Mouse (Mus musculus) neural tube, embryonic 12.5 days (tissue): ENCODE data around the gene Txn1. TPM values are rescaled to one million over a fixed set of nuclear protein-coding genes. Genes with fewer than 3 reads are reported as not detected.

Experiments
- ATAC-seq: fragments of 200-750 bp; cut with Nextera tagmentation; 2 replicates; pipeline ENCODE4 v1.8.0; 2017; ENCODE audit warnings: low read depth, mild to moderate bottlenecking, moderate TSS enrichment, moderate library complexity; ENCODE audit not compliant: low FRiP score
- H3K27ac ChIP-seq: fragments of 300-500 bp; sonication (generic); 2 replicates; pipeline ENCODE4 v1.5.1; 2016
- H3K27me3 ChIP-seq: fragments of 300-500 bp; sonication (generic); replicated peaks from 2 replicates; pipeline ENCODE4 v1.6.1; 2016; ENCODE audit warnings: mild to moderate bottlenecking
- H3K36me3 ChIP-seq: fragments of 300-500 bp; sonication (generic); 2 replicates; pipeline ENCODE4 v1.6.1; 2016; ENCODE audit warnings: mild to moderate bottlenecking
- H3K4me1 ChIP-seq: fragments of 300-500 bp; sonication (generic); 2 replicates; pipeline ENCODE4 v1.6.1; 2016
- H3K4me2 ChIP-seq: fragments of 300-500 bp; sonication (generic); replicated peaks from 2 replicates; pipeline ENCODE4 v1.6.1; 2016; ENCODE audit warnings: mild to moderate bottlenecking
- H3K4me3 ChIP-seq: fragments of 300-500 bp; sonication (generic); 2 replicates; pipeline ENCODE4 v1.5.1; 2016
- H3K9ac ChIP-seq: fragments of 300-500 bp; sonication (generic); 2 replicates; pipeline ENCODE4 v1.6.1; 2016; ENCODE audit warnings: mild to moderate bottlenecking
- H3K9me3 ChIP-seq: fragments of 300-500 bp; sonication (generic); 2 replicates; pipeline ENCODE4 v1.6.1; 2016; ENCODE audit warnings: mild to moderate bottlenecking
- WGBS: fragments of 180-500 bp; shearing (Covaris S2); methylation state at CpG from one replicate; pipeline ENCODE4 v1.1.7; 2016; 5-methylcytosine and 5-hydroxymethylcytosine counted together
- polyA plus RNA-seq: library from polyadenylated mRNA; unstranded; fragments of >200 nt; fragmentation: Nextera tagmentation; extraction: Ambion mirVana; gene quantifications from 2 replicates; pipeline ENCODE4 v1.2.1, GENCODE M21; 2016

Gene Txn1
- polyA plus RNA-seq = 301 and 333 TPM in 2 replicates

GRCm38 (mm10) chr4:57956029-57956960 is at the start of gene Txn1:
TSS of gene Txn1 (minus strand) at chr4:57956411.
- H3K9me3 ChIP-seq = no peaks in the 10 kb centered on the region
- peak within 1 kb of the TSS; percentile 75 for H3K4me3 ChIP-seq
- peak within 1 kb of the TSS; percentile 74 for H3K27ac ChIP-seq
- ATAC-seq = peak; percentile 98
- H3K27me3 ChIP-seq = no peaks in the 10 kb centered on the region
- H3K4me2 ChIP-seq = peak within 1 kb of the TSS; percentile 72
- peaks cover 19% of the 10 kb centered on the region for H3K4me1 ChIP-seq
- under 1% methylated on average over 71 of the region's 71 CpGs for WGBS
- peak within 1 kb of the TSS; percentile 78 for H3K9ac ChIP-seq
- H3K36me3 ChIP-seq = peaks cover 12% of the 10 kb centered on the region

- Histone ChIP-seq H3K27ac (no peak overlapping the region), H3K9me3 (no peaks in the 10 kb centered on the region), H3K9ac (no peak overlapping the region), H3K4me3 (no peak overlapping the region), H3K4me1 (no peaks in the 10 kb centered on the region), H3K36me3 (no peaks in the 10 kb centered on the region), H3K27me3 (no peaks in the 10 kb centered on the region), H3K4me2 (no peak overlapping the region)
- WGBS = 58% methylated on average over 3 of the region's 3 CpGs
- ATAC-seq = no peak
Observed at GRCm38 (mm10) chr4:58003501-58003900, 47.3 kb upstream of the Txn1 start.

DNA sequence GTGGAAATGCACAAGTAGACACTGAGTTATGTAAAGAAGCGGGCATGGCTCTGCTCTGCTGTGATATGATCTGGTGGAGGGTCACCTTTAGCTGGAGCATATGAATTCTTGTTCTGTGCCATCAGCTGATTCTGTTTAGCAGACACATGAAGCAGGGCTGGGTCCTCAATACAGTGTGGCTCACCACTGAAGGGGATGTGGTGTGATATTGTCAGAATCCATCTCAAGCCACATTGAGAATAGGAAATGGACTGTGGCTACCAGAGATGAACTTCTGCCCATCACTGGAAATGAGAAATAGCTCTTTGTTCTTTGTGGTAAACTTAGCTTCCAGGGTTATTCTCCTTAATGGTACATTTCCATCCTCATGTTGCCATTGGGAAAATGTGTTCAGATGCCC is 35.2 kb upstream of the Txn1 start:
- H3K4me3 ChIP-seq = no peak overlapping the region
- no peaks in the 10 kb centered on the region for H3K4me1 ChIP-seq
- H3K27ac ChIP-seq = no peak overlapping the region
- ATAC-seq = no peak
- 90% methylated on average over 1 of the region's 1 CpGs for WGBS
- H3K4me2 ChIP-seq = no peak overlapping the region
- H3K9me3 ChIP-seq = no peaks in the 10 kb centered on the region
- no peak overlapping the region for H3K9ac ChIP-seq
- H3K36me3 ChIP-seq = no peaks in the 10 kb centered on the region
- no peaks in the 10 kb centered on the region for H3K27me3 ChIP-seq

DNA sequence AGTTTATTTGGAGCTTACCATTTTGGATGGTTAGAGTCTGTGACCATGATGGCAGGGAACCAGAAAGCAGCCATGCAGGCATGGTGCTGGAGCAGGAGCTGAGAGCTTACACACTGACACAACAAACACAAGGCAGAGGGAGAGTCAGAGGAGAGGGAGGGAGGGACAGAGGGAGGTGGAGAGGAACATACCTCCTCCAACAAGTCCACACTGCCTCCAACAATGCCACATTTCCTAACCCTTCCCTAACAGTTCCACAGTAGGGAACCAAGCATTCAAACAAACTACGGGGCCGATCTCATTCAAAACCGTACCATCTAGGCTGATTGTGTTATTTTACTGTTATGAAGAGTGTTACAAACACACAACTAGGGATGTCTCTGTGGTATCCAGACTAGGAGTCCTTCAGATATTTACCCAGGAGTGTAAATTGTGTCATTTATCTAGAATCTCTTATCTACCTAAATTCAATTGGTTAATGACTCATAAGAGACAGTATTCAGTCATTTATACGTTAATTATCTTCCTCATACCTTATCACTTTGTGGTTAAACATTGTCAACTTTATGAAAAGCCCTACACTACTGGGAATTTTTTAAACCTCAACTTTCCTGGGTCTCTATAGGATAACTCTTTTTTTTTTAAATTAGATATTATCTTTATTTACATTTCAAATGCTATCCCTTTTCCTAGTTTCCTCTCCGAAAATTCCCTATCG is 18.3 kb upstream of the Txn1 start:
- H3K4me1 ChIP-seq = no peaks in the 10 kb centered on the region
- H3K4me2 ChIP-seq = no peak overlapping the region
- H3K9me3 ChIP-seq = 0 out of 2 replicates have a peak, but pooled peaks cover 3% of the 10 kb centered on the region
- H3K4me3 ChIP-seq = no peak overlapping the region
- H3K36me3 ChIP-seq = no peaks in the 10 kb centered on the region
- H3K9ac ChIP-seq = no peak overlapping the region
- H3K27me3 ChIP-seq = no peaks in the 10 kb centered on the region
- ATAC-seq = no peak
- no peak overlapping the region for H3K27ac ChIP-seq
- WGBS = 90% methylated on average over 6 of the region's 6 CpGs

- H3K4me1 ChIP-seq = no peaks in the 10 kb centered on the region
- H3K4me3 ChIP-seq = no peak overlapping the region
- 83% methylated on average over 6 of the region's 6 CpGs for WGBS
- H3K4me2 ChIP-seq = no peak overlapping the region
- no peaks in the 10 kb centered on the region for H3K27me3 ChIP-seq
- ATAC-seq = no peak
- H3K9me3 ChIP-seq = no peaks in the 10 kb centered on the region
- no peak overlapping the region for H3K9ac ChIP-seq
- no peak overlapping the region for H3K27ac ChIP-seq
- H3K36me3 ChIP-seq = no peaks in the 10 kb centered on the region
Observed at GRCm38 (mm10) chr4:57973592-57974268, 17.5 kb upstream of the Txn1 start.

DNA sequence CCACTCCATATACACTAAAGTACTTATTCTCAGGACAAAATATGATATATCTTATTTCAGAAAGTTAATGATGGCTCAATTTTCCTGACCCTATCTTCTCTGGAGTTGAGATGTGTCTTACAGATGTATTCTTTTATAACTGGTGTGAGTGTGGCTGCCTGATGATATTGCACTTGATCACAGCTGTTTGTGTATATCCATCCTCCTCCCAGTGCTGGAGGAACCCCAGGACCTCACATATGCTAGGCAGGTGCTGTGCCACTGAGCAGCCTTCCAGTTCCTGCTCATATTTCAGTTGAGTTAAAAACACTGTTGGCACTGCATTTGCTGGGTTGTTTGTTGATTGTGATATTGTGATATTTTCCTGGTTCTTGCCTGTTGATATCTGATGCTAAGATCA is 14.1 kb upstream of the Txn1 start:
- H3K27me3 ChIP-seq = no peaks in the 10 kb centered on the region
- H3K9ac ChIP-seq = no peak overlapping the region
- H3K9me3 ChIP-seq = no peaks in the 10 kb centered on the region
- no peak for ATAC-seq
- H3K4me1 ChIP-seq = no peaks in the 10 kb centered on the region
- no peak overlapping the region for H3K4me2 ChIP-seq
- H3K27ac ChIP-seq = no peak overlapping the region
- H3K4me3 ChIP-seq = no peak overlapping the region
- H3K36me3 ChIP-seq = no peaks in the 10 kb centered on the region

DNA sequence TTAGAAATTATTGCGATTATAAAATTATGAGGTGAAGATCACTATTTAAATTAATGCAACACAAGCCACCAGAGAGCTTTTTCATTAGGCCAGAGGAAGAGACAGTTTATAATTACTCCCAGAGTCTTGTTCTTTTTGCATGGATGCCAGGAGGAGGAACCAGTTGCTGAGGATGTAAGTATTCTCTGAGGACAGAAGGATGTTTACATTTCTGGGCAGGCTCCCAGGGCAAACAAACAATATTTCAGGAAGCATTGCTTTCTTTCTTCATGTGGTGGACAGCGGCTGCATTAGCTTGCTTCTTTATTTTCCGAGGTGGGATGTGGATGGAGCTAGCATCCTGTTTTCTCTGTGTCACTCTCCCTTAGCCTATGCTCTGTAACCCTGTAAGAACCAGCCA is 11.0 kb upstream of the Txn1 start:
- Histone ChIP-seq H3K27ac (no peak overlapping the region), H3K9me3 (no peaks in the 10 kb centered on the region), H3K4me2 (no peak overlapping the region), H3K9ac (no peak overlapping the region), H3K27me3 (no peaks in the 10 kb centered on the region), H3K36me3 (no peaks in the 10 kb centered on the region), H3K4me1 (no peaks in the 10 kb centered on the region), H3K4me3 (no peak overlapping the region)
- ATAC-seq = no peak
- WGBS = 76% methylated on average over 3 of the region's 3 CpGs

GRCm38 (mm10) chr4:57965516-57965915 is 9.3 kb upstream of the Txn1 start:
- no peaks in the 10 kb centered on the region for H3K4me1 ChIP-seq
- H3K27ac ChIP-seq = no peak overlapping the region
- no peaks in the 10 kb centered on the region for H3K36me3 ChIP-seq
- no peaks in the 10 kb centered on the region for H3K27me3 ChIP-seq
- no peaks in the 10 kb centered on the region for H3K9me3 ChIP-seq
- no peak overlapping the region for H3K4me2 ChIP-seq
- H3K9ac ChIP-seq = no peak overlapping the region
- 98% methylated on average over 4 of the region's 4 CpGs for WGBS
- ATAC-seq = no peak
- no peak overlapping the region for H3K4me3 ChIP-seq

DNA sequence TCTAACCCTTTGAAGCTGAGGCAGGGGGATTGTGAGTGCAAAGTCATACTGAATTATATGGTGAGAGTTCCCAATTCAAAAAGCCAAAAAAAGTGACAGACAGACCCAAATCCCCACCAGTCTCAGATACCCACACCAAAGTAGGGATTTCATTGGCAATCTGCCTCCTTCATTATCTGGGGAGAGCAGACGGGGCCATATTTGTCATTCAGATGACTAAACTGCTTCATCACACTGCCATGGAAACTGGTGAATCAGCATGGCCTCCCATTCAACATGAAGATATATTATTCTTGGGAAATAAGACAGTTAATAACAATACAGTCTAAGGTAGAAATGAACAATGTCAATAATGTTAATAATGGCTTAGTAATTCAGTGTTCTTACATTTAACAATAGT is 7.9 kb upstream of the Txn1 start:
- ATAC-seq = no peak
- H3K9ac ChIP-seq = no peak overlapping the region
- no peaks in the 10 kb centered on the region for H3K4me1 ChIP-seq
- no peak overlapping the region for H3K27ac ChIP-seq
- no peaks in the 10 kb centered on the region for H3K36me3 ChIP-seq
- H3K4me3 ChIP-seq = no peak overlapping the region
- no peaks in the 10 kb centered on the region for H3K9me3 ChIP-seq
- no peak overlapping the region for H3K4me2 ChIP-seq
- no peaks in the 10 kb centered on the region for H3K27me3 ChIP-seq
- 34% methylated on average over 1 of the region's 1 CpGs for WGBS

DNA sequence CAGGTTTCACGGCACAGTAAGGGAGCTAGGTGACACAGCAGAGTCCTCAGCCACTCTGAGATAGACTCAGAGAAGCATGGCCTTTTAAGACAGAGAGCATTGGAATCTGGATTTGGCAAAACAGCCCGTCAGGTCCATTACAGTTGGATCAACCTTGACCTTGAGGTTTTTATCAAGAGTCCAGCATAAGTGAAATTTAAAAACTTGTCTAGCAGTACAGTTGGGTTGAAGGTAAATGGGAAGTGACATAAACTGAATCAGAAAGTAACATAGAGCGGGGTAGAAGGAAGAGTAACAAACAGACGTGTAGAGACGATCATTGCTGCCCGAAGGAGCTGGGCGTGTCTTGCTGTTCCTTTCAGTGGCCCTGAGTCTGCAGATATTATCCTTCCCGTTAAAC is 2.8 kb upstream of the Txn1 start:
- no peaks in the 10 kb centered on the region for H3K9me3 ChIP-seq
- no peak overlapping the region for H3K9ac ChIP-seq
- WGBS = 85% methylated on average over 8 of the region's 8 CpGs
- H3K27ac ChIP-seq = no peak overlapping the region
- no peak for ATAC-seq
- no peak overlapping the region for H3K4me3 ChIP-seq
- no peaks in the 10 kb centered on the region for H3K36me3 ChIP-seq
- no peaks in the 10 kb centered on the region for H3K27me3 ChIP-seq
- no peak overlapping the region for H3K4me2 ChIP-seq
- H3K4me1 ChIP-seq = peaks cover 19% of the 10 kb centered on the region

GRCm38 (mm10) chr4:57958098-57958497 is 1.9 kb upstream of the Txn1 start:
- no peaks in the 10 kb centered on the region for H3K27me3 ChIP-seq
- H3K36me3 ChIP-seq = no peaks in the 10 kb centered on the region
- 69% methylated on average over 9 of the region's 9 CpGs for WGBS
- no peak for ATAC-seq
- H3K9ac ChIP-seq = no peak overlapping the region
- no peaks in the 10 kb centered on the region for H3K9me3 ChIP-seq
- H3K4me1 ChIP-seq = peaks cover 19% of the 10 kb centered on the region
- no peak overlapping the region for H3K4me3 ChIP-seq
- no peak overlapping the region for H3K27ac ChIP-seq
- H3K4me2 ChIP-seq = no peak overlapping the region
